Mouse (Mus musculus): ENCODE measurements around the gene Lgals4. TPM values are rescaled to one million over a fixed set of nuclear protein-coding genes. Genes with fewer than 3 reads are reported as not detected.

The Lgals4 gene
- polyA plus RNA-seq, 1 experiment from 2014 or later: 5.7 TPM

- Histone ChIP-seq H3K4me2 (ENCODE audit: low read length) (no peak overlapping the region), H3K9me3 (ENCODE audit: control insufficient read depth, low read length) (no peaks in the 10 kb centered on the region), H3K36me3 (ENCODE audit: control insufficient read depth, insufficient read depth) (peaks cover 70% of the 10 kb centered on the region), H3K4me3 (replicated peaks; ENCODE audit: low read length) (no peak overlapping the region), H3K27ac (ENCODE audit: low read length) (no peak overlapping the region), H3K4me1 (replicated peaks; ENCODE audit: control insufficient read depth, insufficient read depth, low read length) (0 out of 2 replicates have a peak, but pooled peaks cover 7% of the 10 kb centered on the region), H3K9ac (replicated peaks; ENCODE audit: low read depth, low read length) (no peak overlapping the region), H3K27me3 (replicated peaks; ENCODE audit: control insufficient read depth, insufficient read depth, low read length) (no peaks in the 10 kb centered on the region)
- WGBS: 79% methylated on average over 4 of the region's 4 CpGs
- ATAC-seq: no peak
Observed at GRCm38 (mm10) chr7:28818861-28819452, 14.7 kb upstream of the Lgals4 start.

GRCm38 (mm10) chr7:28819571-28819970, 14.1 kb upstream of the Lgals4 start:
- no peak overlapping the region for H3K4me3 ChIP-seq (replicated peaks; ENCODE audit: low read length)
- H3K27ac ChIP-seq (ENCODE audit: low read length): no peak overlapping the region
- WGBS: 86% methylated on average over 4 of the region's 4 CpGs
- no peak overlapping the region for H3K9ac ChIP-seq (replicated peaks; ENCODE audit: low read depth, low read length)
- peaks cover 63% of the 10 kb centered on the region for H3K36me3 ChIP-seq (ENCODE audit: control insufficient read depth, insufficient read depth)
- H3K9me3 ChIP-seq (ENCODE audit: control insufficient read depth, low read length): no peaks in the 10 kb centered on the region
- no peak overlapping the region for H3K4me2 ChIP-seq (ENCODE audit: low read length)
- H3K4me1 ChIP-seq (replicated peaks; ENCODE audit: control insufficient read depth, insufficient read depth, low read length): peaks cover 10% of the 10 kb centered on the region
- no peak for ATAC-seq
- H3K27me3 ChIP-seq (replicated peaks; ENCODE audit: control insufficient read depth, insufficient read depth, low read length): no peaks in the 10 kb centered on the region

- Histone ChIP-seq H3K9me3 (ENCODE audit: control insufficient read depth, low read length) (no peaks in the 10 kb centered on the region), H3K36me3 (ENCODE audit: control insufficient read depth, insufficient read depth) (peaks cover 56% of the 10 kb centered on the region), H3K27ac (ENCODE audit: low read length) (no peak overlapping the region), H3K4me2 (ENCODE audit: low read length) (no peak overlapping the region), H3K9ac (replicated peaks; ENCODE audit: low read depth, low read length) (no peak overlapping the region), H3K4me3 (replicated peaks; ENCODE audit: low read length) (no peak overlapping the region), H3K27me3 (replicated peaks; ENCODE audit: control insufficient read depth, insufficient read depth, low read length) (no peaks in the 10 kb centered on the region), H3K4me1 (replicated peaks; ENCODE audit: control insufficient read depth, insufficient read depth, low read length) (peaks cover 15% of the 10 kb centered on the region)
- WGBS: 45% methylated on average over 12 of the region's 12 CpGs
- no peak for ATAC-seq
Observed at GRCm38 (mm10) chr7:28820358-28821260, 13.0 kb upstream of the Lgals4 start.

GRCm38 (mm10) chr7:28821261-28821831, 12.3 kb upstream of the Lgals4 start:
- WGBS: 78% methylated on average over 10 of the region's 10 CpGs

GRCm38 (mm10) chr7:28822556-28822955, 11.1 kb upstream of the Lgals4 start:
- no peaks in the 10 kb centered on the region for H3K27me3 ChIP-seq (replicated peaks; ENCODE audit: control insufficient read depth, insufficient read depth, low read length)
- H3K36me3 ChIP-seq (ENCODE audit: control insufficient read depth, insufficient read depth): peaks cover 39% of the 10 kb centered on the region
- no peak overlapping the region for H3K27ac ChIP-seq (ENCODE audit: low read length)
- H3K4me1 ChIP-seq (replicated peaks; ENCODE audit: control insufficient read depth, insufficient read depth, low read length): peaks cover 14% of the 10 kb centered on the region
- WGBS: 54% methylated on average over 1 of the region's 1 CpGs
- no peak for ATAC-seq
- H3K4me3 ChIP-seq (replicated peaks; ENCODE audit: low read length): no peak overlapping the region
- no peak overlapping the region for H3K9ac ChIP-seq (replicated peaks; ENCODE audit: low read depth, low read length)
- H3K9me3 ChIP-seq (ENCODE audit: control insufficient read depth, low read length): no peaks in the 10 kb centered on the region
- no peak overlapping the region for H3K4me2 ChIP-seq (ENCODE audit: low read length)

More at GRCm38 (mm10) chr7:28821261-28821831, 12.3 kb upstream of the Lgals4 start:
- no peak overlapping the region for H3K4me2 ChIP-seq (ENCODE audit: low read length)
- no peaks in the 10 kb centered on the region for H3K9me3 ChIP-seq (ENCODE audit: control insufficient read depth, low read length)
- no peak overlapping the region for H3K27ac ChIP-seq (ENCODE audit: low read length)
- peaks cover 48% of the 10 kb centered on the region for H3K36me3 ChIP-seq (ENCODE audit: control insufficient read depth, insufficient read depth)
- H3K4me1 ChIP-seq (replicated peaks; ENCODE audit: control insufficient read depth, insufficient read depth, low read length): peaks cover 21% of the 10 kb centered on the region
- no peak overlapping the region for H3K9ac ChIP-seq (replicated peaks; ENCODE audit: low read depth, low read length)
- no peak overlapping the region for H3K4me3 ChIP-seq (replicated peaks; ENCODE audit: low read length)
- H3K27me3 ChIP-seq (replicated peaks; ENCODE audit: control insufficient read depth, insufficient read depth, low read length): no peaks in the 10 kb centered on the region
- no peak for ATAC-seq

- 53% methylated on average over 10 of the region's 10 CpGs for WGBS
- Histone ChIP-seq H3K36me3 (ENCODE audit: control insufficient read depth, insufficient read depth) (peaks cover 36% of the 10 kb centered on the region), H3K4me3 (replicated peaks; ENCODE audit: low read length) (no peak overlapping the region), H3K27ac (ENCODE audit: low read length) (no peak overlapping the region), H3K4me1 (replicated peaks; ENCODE audit: control insufficient read depth, insufficient read depth, low read length) (peaks cover 14% of the 10 kb centered on the region), H3K27me3 (replicated peaks; ENCODE audit: control insufficient read depth, insufficient read depth, low read length) (no peaks in the 10 kb centered on the region), H3K9me3 (ENCODE audit: control insufficient read depth, low read length) (no peaks in the 10 kb centered on the region), H3K4me2 (ENCODE audit: low read length) (no peak overlapping the region), H3K9ac (replicated peaks; ENCODE audit: low read depth, low read length) (no peak overlapping the region)
- ATAC-seq: no peak
Observed at GRCm38 (mm10) chr7:28822993-28823903, 10.4 kb upstream of the Lgals4 start.

GRCm38 (mm10) chr7:28823932-28824331, 9.7 kb upstream of the Lgals4 start:
- 63% methylated on average over 2 of the region's 2 CpGs for WGBS
- H3K4me1 ChIP-seq (replicated peaks; ENCODE audit: control insufficient read depth, insufficient read depth, low read length): peaks cover 14% of the 10 kb centered on the region
- H3K36me3 ChIP-seq (ENCODE audit: control insufficient read depth, insufficient read depth): peaks cover 31% of the 10 kb centered on the region
- no peak for ATAC-seq
- no peaks in the 10 kb centered on the region for H3K27me3 ChIP-seq (replicated peaks; ENCODE audit: control insufficient read depth, insufficient read depth, low read length)
- no peak overlapping the region for H3K9ac ChIP-seq (replicated peaks; ENCODE audit: low read depth, low read length)
- H3K9me3 ChIP-seq (ENCODE audit: control insufficient read depth, low read length): no peaks in the 10 kb centered on the region
- H3K4me2 ChIP-seq (ENCODE audit: low read length): no peak overlapping the region
- no peak overlapping the region for H3K4me3 ChIP-seq (replicated peaks; ENCODE audit: low read length)
- no peak overlapping the region for H3K27ac ChIP-seq (ENCODE audit: low read length)

- Histone ChIP-seq H3K27ac (ENCODE audit: low read length) (peak within 1 kb of the TSS; percentile 79), H3K9ac (replicated peaks; ENCODE audit: low read depth, low read length) (peak within 1 kb of the TSS; percentile 58), H3K4me1 (replicated peaks; ENCODE audit: control insufficient read depth, insufficient read depth, low read length) (peaks cover 14% of the 10 kb centered on the region), H3K9me3 (ENCODE audit: control insufficient read depth, low read length) (no peaks in the 10 kb centered on the region), H3K4me2 (ENCODE audit: low read length) (peak within 1 kb of the TSS; percentile 69), H3K36me3 (ENCODE audit: control insufficient read depth, insufficient read depth) (peaks cover 27% of the 10 kb centered on the region), H3K27me3 (replicated peaks; ENCODE audit: control insufficient read depth, insufficient read depth, low read length) (no peaks in the 10 kb centered on the region), H3K4me3 (replicated peaks; ENCODE audit: low read length) (peak within 1 kb of the TSS; percentile 47)
- WGBS: 2% methylated on average over 33 of the region's 33 CpGs
- ATAC-seq: peak; percentile 87
Observed at GRCm38 (mm10) chr7:28824941-28825685, 8.5 kb upstream of the Lgals4 start, which contains the start of gene Ech1. Gene Ech1 (plus strand): TSS chr7:28825217.

Data from forebrain, embryonic 16.5 days (tissue).